Mouse (Mus musculus) heart, embryonic 14.5 days (tissue): ENCODE results near the gene Tspear. TPM values are rescaled to one million over a fixed set of nuclear protein-coding genes. Genes with fewer than 3 reads are reported as not detected.
"Not testable (repeated sequence)": the region's sequence is repeated elsewhere in the genome, so short reads cannot be mapped to it uniquely, and the experiment has no call there.

ENCODE experiments used
- ATAC-seq: fragments of 200-750 bp; cut with Nextera tagmentation; 2 replicates; pipeline ENCODE4 v1.8.0; 2017; ENCODE audit warnings: low read depth, moderate TSS enrichment; ENCODE audit not compliant: insufficient number of reproducible peaks, insufficient read depth, low FRiP score
- H3K27ac ChIP-seq, 2 experiments: fragments of 200-500 bp in 1 of 2; fragments of 300-500 bp in 1 of 2; sonication (generic) in 1 of 2; replicated peaks in 1 of 2; 2 replicates each; pipeline ENCODE4 v1.5.1; 2012 to 2014; ENCODE audit warnings: low read depth in 2 of 2, low read length in 2 of 2, control low read depth in 1 of 2, mild to moderate bottlenecking in 1 of 2, mixed read lengths in 1 of 2; ENCODE audit not compliant: control insufficient read depth in 1 of 2, insufficient read depth in 1 of 2
- H3K27me3 ChIP-seq: fragments of 300-500 bp; sonication (generic); 2 replicates; pipeline ENCODE4 v1.6.1; 2014; ENCODE audit warnings: mild to moderate bottlenecking, low read length, control low read depth; ENCODE audit not compliant: control insufficient read depth, insufficient read depth
- H3K36me3 ChIP-seq: fragments of 300-500 bp; sonication (generic); 2 replicates; pipeline ENCODE4 v1.6.1; 2014; ENCODE audit warnings: mild to moderate bottlenecking, control low read depth, low read length, mixed read lengths; ENCODE audit not compliant: control insufficient read depth, insufficient read depth
- H3K4me1 ChIP-seq, 2 experiments: fragments of 200-500 bp in 1 of 2; fragments of 300-500 bp in 1 of 2; sonication (generic) in 1 of 2; 2 replicates each; pipeline ENCODE4 v1.6.1; 2012 to 2014; ENCODE audit warnings: low read length in 2 of 2, control low read depth in 1 of 2, mixed read lengths in 1 of 2; ENCODE audit not compliant: control insufficient read depth in 2 of 2, insufficient read depth in 2 of 2
- H3K4me2 ChIP-seq: fragments of 300-500 bp; sonication (generic); 2 replicates; pipeline ENCODE4 v1.6.1; 2014; ENCODE audit warnings: mild to moderate bottlenecking, low read length
- H3K4me3 ChIP-seq, 2 experiments: fragments of 200-500 bp in 1 of 2; fragments of 300-500 bp in 1 of 2; sonication (generic) in 1 of 2; 2 replicates each; pipeline ENCODE4 v1.5.1; 2012 to 2014; ENCODE audit warnings: low read length in 2 of 2, mild to moderate bottlenecking in 2 of 2, control low read depth in 1 of 2, low read depth in 1 of 2, moderate library complexity in 1 of 2; ENCODE audit not compliant: control insufficient read depth in 1 of 2, insufficient read depth in 1 of 2
- H3K9ac ChIP-seq: fragments of 300-500 bp; sonication (generic); 2 replicates; pipeline ENCODE4 v1.6.1; 2014; ENCODE audit warnings: mild to moderate bottlenecking, low read length
- H3K9me3 ChIP-seq: fragments of 300-500 bp; sonication (generic); 2 replicates; pipeline ENCODE4 v1.6.1; 2016; ENCODE audit warnings: low read length, control low read depth; ENCODE audit not compliant: control insufficient read depth
- WGBS: fragments of 180-500 bp; shearing (Covaris S2); extraction: QIAGEN DNeasy Blood & Tissue Kit; methylation state at CpG from one replicate; pipeline ENCODE4 v1.1.7; 2014; 5-methylcytosine and 5-hydroxymethylcytosine counted together
- polyA plus RNA-seq: library from polyadenylated mRNA; unstranded; fragments of >200 nt; fragmentation: Nextera tagmentation; extraction: Ambion mirVana; gene quantifications from 2 replicates; pipeline ENCODE4 v1.2.1, GENCODE M21; 2014

Tspear gene
- polyA plus RNA-seq, 1 experiment from 2014 or later = 0.09 TPM

- Histone ChIP-seq H3K4me1 (no peaks in the 10 kb centered on the region), H3K36me3 (no peaks in the 10 kb centered on the region), H3K4me2 (no peak overlapping the region), H3K9ac (no peak overlapping the region), H3K9me3 (peaks cover 4% of the 10 kb centered on the region), H3K27me3 (no peaks in the 10 kb centered on the region), H3K27ac (no peak overlapping the region), H3K4me3 (no peak overlapping the region)
- 96% methylated on average over 1 of the region's 1 CpGs for WGBS
- ATAC-seq = no peak
These were observed 49.6 kb downstream of the Tspear start for GRCm38 (mm10) chr10:77735928-77736327.

GRCm38 (mm10) chr10:77738929-77739328 is 52.6 kb downstream of the Tspear start:
- Histone ChIP-seq H3K4me3 (no peak overlapping the region), H3K9ac (no peak overlapping the region), H3K27ac (no peak overlapping the region), H3K4me1 (no peaks in the 10 kb centered on the region), H3K36me3 (no peaks in the 10 kb centered on the region), H3K4me2 (no peak overlapping the region), H3K27me3 (no peaks in the 10 kb centered on the region), H3K9me3 (peaks cover 4% of the 10 kb centered on the region)
- 71% methylated on average over 4 of the region's 4 CpGs for WGBS
- no peak for ATAC-seq

- not testable (repeated sequence) for H3K9me3 ChIP-seq, H3K4me2 ChIP-seq, ATAC-seq, H3K36me3 ChIP-seq, H3K27ac ChIP-seq, H3K9ac ChIP-seq, H3K4me1 ChIP-seq, H3K4me3 ChIP-seq, H3K27me3 ChIP-seq
- WGBS = 50% methylated on average over 4 of the region's 5 CpGs
These were observed 55.7 kb downstream of the Tspear start, which contains the start of gene Gm18596 for GRCm38 (mm10) chr10:77741924-77742688. TSS of gene Gm18596 (minus strand) at chr10:77742638.

DNA sequence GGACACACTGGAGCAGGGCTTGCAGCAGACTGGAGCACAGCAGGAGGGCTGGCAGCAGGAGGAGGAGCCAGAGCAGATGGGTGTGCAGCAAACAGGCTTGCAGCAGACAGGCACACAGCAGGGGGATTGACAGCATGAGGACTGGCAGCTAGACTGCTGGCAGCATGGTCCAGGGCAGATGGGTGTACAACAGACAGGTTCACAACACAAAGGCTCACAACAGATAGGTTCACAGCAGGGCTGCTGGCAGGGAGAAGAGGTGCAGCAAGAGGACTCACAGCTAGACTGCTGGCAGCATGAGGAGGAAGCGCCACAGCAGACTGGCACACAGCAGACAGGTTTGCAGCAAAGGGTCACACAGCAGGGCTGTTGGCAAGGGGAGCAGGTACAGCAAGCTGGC is 64.3 kb downstream of the Tspear start:
- not testable (repeated sequence) for H3K9ac ChIP-seq, H3K9me3 ChIP-seq, H3K4me2 ChIP-seq, H3K36me3 ChIP-seq, ATAC-seq, H3K27ac ChIP-seq, H3K4me1 ChIP-seq, H3K27me3 ChIP-seq, H3K4me3 ChIP-seq
- 59% methylated on average over 1 of the region's 1 CpGs for WGBS

GRCm38 (mm10) chr10:77751254-77751653 is 64.9 kb downstream of the Tspear start, which contains the start of gene Gm9736:
TSS of gene Gm9736 (minus strand) at chr10:77751354.
- not testable (repeated sequence) for H3K4me1 ChIP-seq, H3K27me3 ChIP-seq, H3K36me3 ChIP-seq, H3K4me2 ChIP-seq, H3K4me3 ChIP-seq, ATAC-seq, H3K9me3 ChIP-seq, H3K9ac ChIP-seq, H3K27ac ChIP-seq
- WGBS = 44% methylated on average over 1 of the region's 1 CpGs

DNA sequence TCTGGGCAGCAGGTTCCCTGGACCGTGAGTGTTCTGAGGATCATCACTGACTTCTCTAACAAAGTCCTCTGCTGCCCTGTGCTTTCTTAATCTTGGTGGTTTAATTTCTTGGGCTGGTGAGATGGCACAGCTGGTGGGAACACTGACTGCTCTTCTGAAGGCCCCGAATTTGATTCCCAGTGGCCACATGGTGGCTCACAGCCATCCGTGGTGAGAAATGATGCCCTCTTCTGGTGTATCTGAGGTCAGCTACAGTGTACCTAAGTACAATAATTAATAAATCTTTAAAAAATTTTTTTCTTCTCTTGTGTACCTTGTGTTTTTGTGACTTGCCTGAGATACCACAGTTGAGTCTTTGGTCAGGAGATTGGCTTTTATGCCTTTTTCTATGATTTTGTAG is 65.9 kb downstream of the Tspear start:
- not testable (repeated sequence) for ATAC-seq, H3K4me1 ChIP-seq, H3K4me3 ChIP-seq, H3K9me3 ChIP-seq, H3K36me3 ChIP-seq, H3K27me3 ChIP-seq, H3K27ac ChIP-seq, H3K9ac ChIP-seq, H3K4me2 ChIP-seq
- 59% methylated on average over 3 of the region's 3 CpGs for WGBS

DNA sequence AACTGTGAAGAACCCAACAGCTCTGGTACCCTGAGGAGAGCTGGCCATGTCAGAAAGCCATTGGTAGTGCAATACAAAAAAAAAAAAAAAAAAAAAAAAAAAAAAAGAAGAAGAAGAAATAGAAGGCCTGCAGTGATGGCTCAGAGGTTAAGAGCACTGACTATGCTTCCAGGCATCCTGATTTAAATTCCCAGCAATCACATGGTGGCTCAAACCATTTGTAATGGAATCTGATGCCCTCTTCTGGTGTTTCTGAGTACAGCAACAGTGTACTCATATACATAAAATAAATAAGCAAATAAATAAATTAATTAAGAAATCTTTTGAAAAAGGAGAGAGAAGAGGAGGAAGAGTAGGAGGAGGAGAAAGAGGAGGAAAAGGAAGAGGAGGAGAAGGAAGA is 67.1 kb downstream of the Tspear start:
- ATAC-seq = no peak
- no peak overlapping the region for H3K4me3 ChIP-seq
- no peak overlapping the region for H3K27ac ChIP-seq
- no peaks in the 10 kb centered on the region for H3K36me3 ChIP-seq
- no peaks in the 10 kb centered on the region for H3K4me1 ChIP-seq
- no peak overlapping the region for H3K9ac ChIP-seq
- no peak overlapping the region for H3K4me2 ChIP-seq
- H3K27me3 ChIP-seq = no peaks in the 10 kb centered on the region
- H3K9me3 ChIP-seq = no peaks in the 10 kb centered on the region

GRCm38 (mm10) chr10:77759582-77759981 is 73.2 kb downstream of the Tspear start, which contains the start of gene Gm3233:
TSS of gene Gm3233 (minus strand) at chr10:77759682.
- H3K4me1 ChIP-seq, H3K36me3 ChIP-seq, ATAC-seq, H3K9me3 ChIP-seq, H3K27me3 ChIP-seq, H3K4me3 ChIP-seq, H3K27ac ChIP-seq, H3K9ac ChIP-seq, H3K4me2 ChIP-seq: not testable (repeated sequence)
- WGBS = no CpG with 5 or more reads among the region's 1 CpGs
